Mouse (Mus musculus) midbrain, embryonic 11.5 days (tissue): ENCODE measurements around the gene Syngap1. TPM values are rescaled to one million over a fixed set of nuclear protein-coding genes. Genes with fewer than 3 reads are reported as not detected.
"Not testable (repeated sequence)": the region's sequence is repeated elsewhere in the genome, so short reads cannot be mapped to it uniquely, and the experiment has no call there.

Experiments used
- ATAC-seq: fragments of 200-750 bp; cut with Nextera tagmentation; 2 replicates; pipeline ENCODE4 v1.8.0; 2017; ENCODE audit warnings: moderate TSS enrichment, moderate library complexity; ENCODE audit not compliant: low FRiP score
- DNase-seq: peaks from one replicate; pipeline ENCODE4 v3.0.0; 2015; ENCODE audit warnings: low spot score; ENCODE audit errors: missing footprints
- H3K27ac ChIP-seq: fragments of 300-500 bp; sonication (generic); 2 replicates; pipeline ENCODE4 v1.5.1; 2014; ENCODE audit warnings: low read depth, low read length
- H3K27me3 ChIP-seq: fragments of 300-500 bp; sonication (generic); 2 replicates; pipeline ENCODE4 v1.6.1; 2014; ENCODE audit warnings: mild to moderate bottlenecking, low read length, moderate library complexity, mixed read lengths; ENCODE audit not compliant: control insufficient read depth, insufficient read depth
- H3K36me3 ChIP-seq: fragments of 300-500 bp; sonication (generic); 2 replicates; pipeline ENCODE4 v1.6.1; 2014; ENCODE audit warnings: mild to moderate bottlenecking, low read length, moderate library complexity, mixed read lengths; ENCODE audit not compliant: control insufficient read depth, insufficient read depth
- H3K4me1 ChIP-seq: fragments of 300-500 bp; sonication (generic); 2 replicates; pipeline ENCODE4 v1.6.1; 2014; ENCODE audit warnings: low read length; ENCODE audit not compliant: control insufficient read depth, insufficient read depth
- H3K4me2 ChIP-seq: fragments of 300-500 bp; sonication (generic); 2 replicates; pipeline ENCODE4 v1.6.1; 2014; ENCODE audit warnings: mild to moderate bottlenecking, moderate library complexity
- H3K4me3 ChIP-seq: fragments of 300-500 bp; sonication (generic); 2 replicates; pipeline ENCODE4 v1.5.1; 2014; ENCODE audit warnings: low read depth, low read length
- H3K9ac ChIP-seq: fragments of 300-500 bp; sonication (generic); 2 replicates; pipeline ENCODE4 v1.6.1; 2014; ENCODE audit warnings: low read length
- H3K9me3 ChIP-seq: fragments of 300-500 bp; sonication (generic); 2 replicates; pipeline ENCODE4 v1.6.1; 2016; ENCODE audit warnings: low read length; ENCODE audit not compliant: control insufficient read depth
- WGBS: fragments of 180-500 bp; shearing (Covaris S2); extraction: QIAGEN DNeasy Blood & Tissue Kit; methylation state at CpG from one replicate; pipeline ENCODE4 v1.1.7; 2014; 5-methylcytosine and 5-hydroxymethylcytosine counted together
- polyA plus RNA-seq: library from polyadenylated mRNA; unstranded; fragments of >200 nt; fragmentation: Nextera tagmentation; extraction: Ambion mirVana; gene quantifications from 2 replicates; pipeline ENCODE4 v1.2.1, GENCODE M21; 2014

The Syngap1 gene
- polyA plus RNA-seq = 1.8 and 2.3 TPM in 2 replicates

GRCm38 (mm10) chr17:26941031-26941789 is at the start of gene Syngap1:
TSS of gene Syngap1 (plus strand) at chr17:26941253.
- peak; percentile 92 for DNase-seq
- peaks cover 35% of the 10 kb centered on the region for H3K4me1 ChIP-seq

DNA sequence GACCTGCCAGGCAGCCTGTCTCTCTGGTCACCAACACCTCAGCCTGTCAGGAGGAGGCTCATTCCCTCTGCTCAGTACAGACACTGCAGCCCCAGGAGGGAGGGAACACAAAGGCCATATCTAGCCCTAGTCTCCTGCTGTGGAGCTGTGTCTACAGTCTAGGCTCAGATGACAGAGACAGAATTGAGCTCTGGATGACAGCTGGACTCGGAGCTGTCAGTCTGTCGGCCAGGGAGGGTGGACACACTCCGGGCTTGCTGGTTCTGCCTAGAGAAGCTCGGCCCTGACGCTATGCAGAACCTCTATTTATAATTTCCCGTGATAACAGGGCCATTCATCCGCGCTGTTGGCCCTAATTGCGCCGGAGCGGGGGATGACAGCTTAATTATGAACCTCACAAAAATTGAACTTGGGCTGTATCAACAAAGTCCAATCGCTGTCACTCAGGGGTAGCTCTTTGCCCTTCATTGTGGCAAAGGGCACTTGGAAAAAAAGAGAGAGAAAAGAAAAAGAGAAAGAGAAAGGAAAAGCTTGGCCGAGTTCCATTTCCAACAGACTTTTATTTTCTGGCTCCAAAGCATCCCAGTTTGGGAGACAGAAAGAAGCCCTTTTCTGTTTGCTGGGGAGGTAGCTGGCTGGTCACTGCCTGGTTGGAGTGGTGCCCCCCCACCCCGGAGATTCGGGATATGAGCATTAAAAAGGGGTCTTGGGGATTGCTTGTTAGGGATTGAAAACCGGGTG is 48.2 kb upstream of the Syngap1 start:
- Histone ChIP-seq H3K27me3 (no peaks in the 10 kb centered on the region), H3K9ac (no peak overlapping the region), H3K27ac (no peak overlapping the region), H3K9me3 (no peaks in the 10 kb centered on the region), H3K4me1 (0 out of 2 replicates have a peak, but pooled peaks cover 2% of the 10 kb centered on the region), H3K4me2 (no peak overlapping the region), H3K4me3 (no peak overlapping the region), H3K36me3 (no peaks in the 10 kb centered on the region)
- ATAC-seq (no peak), DNase-seq (no peak)
- 65% methylated on average over 16 of the region's 16 CpGs for WGBS

More at GRCm38 (mm10) chr17:26941031-26941789, at the start of gene Syngap1:
- Histone ChIP-seq H3K4me2 (peak within 1 kb of the TSS; percentile 98), H3K4me3 (peak within 1 kb of the TSS; percentile 67), H3K9me3 (no peaks in the 10 kb centered on the region), H3K27me3 (no peaks in the 10 kb centered on the region), H3K36me3 (no peaks in the 10 kb centered on the region), H3K27ac (peak within 1 kb of the TSS; percentile 88), H3K9ac (peak within 1 kb of the TSS; percentile 74)
- ATAC-seq = no peak
- WGBS = 1% methylated on average over 22 of the region's 24 CpGs

- DNase-seq (no peak), ATAC-seq (no peak)
- 69% methylated on average over 6 of the region's 6 CpGs for WGBS
- H3K4me2 ChIP-seq = no peak overlapping the region
- H3K36me3 ChIP-seq = no peaks in the 10 kb centered on the region
- H3K27ac ChIP-seq = no peak overlapping the region
- 0 out of 2 replicates have a peak, but pooled peaks cover 2% of the 10 kb centered on the region for H3K4me1 ChIP-seq
- H3K9ac ChIP-seq = no peak overlapping the region
- no peak overlapping the region for H3K4me3 ChIP-seq
- no peaks in the 10 kb centered on the region for H3K27me3 ChIP-seq
- H3K9me3 ChIP-seq = no peaks in the 10 kb centered on the region
Measured at GRCm38 (mm10) chr17:26893492-26893891, 47.6 kb upstream of the Syngap1 start.

GRCm38 (mm10) chr17:26894342-26894741 is 46.7 kb upstream of the Syngap1 start:
- no peak overlapping the region for H3K27ac ChIP-seq
- 0 out of 2 replicates have a peak, but pooled peaks cover 2% of the 10 kb centered on the region for H3K4me1 ChIP-seq
- H3K4me3 ChIP-seq = no peak overlapping the region
- DNase-seq (no peak), ATAC-seq (no peak)
- 91% methylated on average over 6 of the region's 6 CpGs for WGBS
- H3K36me3 ChIP-seq = no peaks in the 10 kb centered on the region
- H3K27me3 ChIP-seq = no peaks in the 10 kb centered on the region
- no peaks in the 10 kb centered on the region for H3K9me3 ChIP-seq
- no peak overlapping the region for H3K4me2 ChIP-seq
- no peak overlapping the region for H3K9ac ChIP-seq

- Histone ChIP-seq H3K27me3 (no peaks in the 10 kb centered on the region), H3K9me3 (no peaks in the 10 kb centered on the region), H3K4me3 (no peak overlapping the region), H3K9ac (no peak overlapping the region), H3K4me1 (0 out of 2 replicates have a peak, but pooled peaks cover 2% of the 10 kb centered on the region), H3K4me2 (no peak overlapping the region), H3K27ac (no peak overlapping the region), H3K36me3 (no peaks in the 10 kb centered on the region)
- ATAC-seq = no peak
- WGBS = 13% methylated on average over 10 of the region's 10 CpGs
- DNase-seq = peak; percentile 93
Measured at GRCm38 (mm10) chr17:26895578-26895977, 45.5 kb upstream of the Syngap1 start.

GRCm38 (mm10) chr17:26900916-26901315 is 40.1 kb upstream of the Syngap1 start:
- H3K9me3 ChIP-seq = no peaks in the 10 kb centered on the region
- H3K27me3 ChIP-seq = no peaks in the 10 kb centered on the region
- WGBS = 82% methylated on average over 6 of the region's 6 CpGs
- H3K9ac ChIP-seq = no peak overlapping the region
- H3K36me3 ChIP-seq = no peaks in the 10 kb centered on the region
- no peak overlapping the region for H3K4me3 ChIP-seq
- H3K4me1 ChIP-seq = no peaks in the 10 kb centered on the region
- ATAC-seq (no peak), DNase-seq (no peak)
- H3K27ac ChIP-seq = no peak overlapping the region
- H3K4me2 ChIP-seq = no peak overlapping the region

GRCm38 (mm10) chr17:26904320-26904719 is 36.7 kb upstream of the Syngap1 start:
- Histone ChIP-seq H3K4me2 (no peak overlapping the region), H3K4me3 (no peak overlapping the region), H3K27ac (no peak overlapping the region), H3K9ac (no peak overlapping the region), H3K9me3 (no peaks in the 10 kb centered on the region), H3K4me1 (no peaks in the 10 kb centered on the region), H3K27me3 (no peaks in the 10 kb centered on the region), H3K36me3 (no peaks in the 10 kb centered on the region)
- ATAC-seq (no peak), DNase-seq (no peak)
- WGBS = 58% methylated on average over 5 of the region's 5 CpGs

- not testable (repeated sequence) for H3K9ac ChIP-seq, H3K27me3 ChIP-seq, H3K4me1 ChIP-seq, H3K36me3 ChIP-seq, H3K4me2 ChIP-seq, H3K9me3 ChIP-seq, H3K4me3 ChIP-seq, DNase-seq, H3K27ac ChIP-seq, ATAC-seq
- 93% methylated on average over 14 of the region's 15 CpGs for WGBS
Measured at GRCm38 (mm10) chr17:26907506-26907905, 33.5 kb upstream of the Syngap1 start.

- DNase-seq (peak; percentile 79), ATAC-seq (no peak)
- WGBS = 48% methylated on average over 1 of the region's 1 CpGs
- Histone ChIP-seq H3K4me3 (no peak overlapping the region), H3K36me3 (no peaks in the 10 kb centered on the region), H3K4me1 (peaks cover 6% of the 10 kb centered on the region; the same call in 1 of the 2 replicates), H3K4me2 (no peak overlapping the region), H3K27ac (no peak overlapping the region), H3K9me3 (no peaks in the 10 kb centered on the region), H3K27me3 (no peaks in the 10 kb centered on the region), H3K9ac (no peak overlapping the region)
Measured at GRCm38 (mm10) chr17:26915248-26915647, 25.8 kb upstream of the Syngap1 start.
